In genomic region chr13:48528123-48528871, GRCm38 (mm10) we compare ENCODE assay signal across 8 mouse cellular contexts. TPM values are rescaled to one million over a fixed set of nuclear protein-coding genes. Genes with fewer than 3 reads are reported as not detected.
A peak's percentile ranks its signal among the peaks of the same experiment; 100 is the strongest.
DNase-seq lines count a peak whose midpoint lies in the region; ATAC-seq and TF ChIP-seq lines count a peak whose summit lies in the region.

No protein-coding gene starts in this region.

- TF ChIP-seq EP300 in liver, postnatal 0 days (IDR thresholded peaks at IDR 0.05; ENCODE audit: low read depth), result no peak

- intact Hi-C loops in heart, postnatal 14 days (cut with DNase I), result loop anchor here (1.0 to 10.0 kb wide), 3 partner anchors 44 to 277 kb away; no protein-coding TSS in a partner anchor

- no peaks in the 10 kb centered on the region for H3K4me1 ChIP-seq in bone marrow, adult 2 months (ENCODE audit: control insufficient read depth, insufficient read depth, low read length)
- no peaks in the 10 kb centered on the region for H3K4me1 ChIP-seq in embryonic fibroblast, embryonic 13.5 days (ENCODE audit: control insufficient read depth, insufficient read depth, low read length)
- no peaks in the 10 kb centered on the region for H3K4me1 ChIP-seq in liver, postnatal 0 days (ENCODE audit: insufficient read depth)
- H3K4me1 ChIP-seq in neural tube, embryonic 14.5 days (ENCODE audit: control insufficient read depth, insufficient read depth, low read length), result no peaks in the 10 kb centered on the region

- H3K27ac ChIP-seq in bone marrow, adult 2 months (ENCODE audit: control insufficient read depth, insufficient read depth, low read depth, low read length, poor library complexity), result no peak overlapping the region
- no peak overlapping the region for H3K27ac ChIP-seq in embryonic fibroblast, embryonic 13.5 days (ENCODE audit: insufficient read depth, low read length)
- no peak overlapping the region for H3K27ac ChIP-seq in liver, postnatal 0 days (ENCODE audit: low read depth)
- H3K27ac ChIP-seq in neural tube, embryonic 14.5 days (ENCODE audit: low read depth, low read length), result no peak overlapping the region

- WGBS in bone marrow, adult 2 months, result 53% methylated on average over 15 of the region's 15 CpGs
- WGBS in liver, postnatal 0 days (ENCODE audit: insufficient replicate concordance), result 53% methylated on average over 15 of the region's 15 CpGs
- WGBS in neural tube, embryonic 14.5 days, result 56% methylated on average over 15 of the region's 15 CpGs

- ATAC-seq in liver, postnatal 0 days, result peak; percentile 67
- peak; percentile 85 for ATAC-seq in neural tube, embryonic 14.5 days (ENCODE audit: low read depth)

- H3K4me3 ChIP-seq in bone marrow, adult 2 months (replicated peaks; ENCODE audit: control insufficient read depth, low read depth, low read length), result no peak overlapping the region
- no peak overlapping the region for H3K4me3 ChIP-seq in embryonic fibroblast, embryonic 13.5 days (ENCODE audit: insufficient read depth, low read length)
- H3K4me3 ChIP-seq in liver, postnatal 0 days (ENCODE audit: low read depth, low read length), result no peak overlapping the region
- H3K4me3 ChIP-seq in neural tube, embryonic 14.5 days (ENCODE audit: low read depth, low read length), result no peak overlapping the region

- no peak overlapping the region for H3K9ac ChIP-seq in liver, postnatal 0 days (replicated peaks)
- H3K9ac ChIP-seq in neural tube, embryonic 14.5 days (replicated peaks; ENCODE audit: low read depth, low read length), result no peak overlapping the region

- no peaks in the 10 kb centered on the region for H3K9me3 ChIP-seq in liver, postnatal 0 days (ENCODE audit: low read length)
- H3K9me3 ChIP-seq in neural tube, embryonic 14.5 days (ENCODE audit: control insufficient read depth, low read length), result no peaks in the 10 kb centered on the region

- H3K36me3 ChIP-seq in liver, postnatal 0 days (replicated peaks; ENCODE audit: insufficient read depth, low read length), result no peaks in the 10 kb centered on the region
- no peaks in the 10 kb centered on the region for H3K36me3 ChIP-seq in neural tube, embryonic 14.5 days (ENCODE audit: control insufficient read depth, insufficient read depth, low read length)

- H3K4me2 ChIP-seq in liver, postnatal 0 days (ENCODE audit: low read depth, low read length), result no peak overlapping the region
- no peak overlapping the region for H3K4me2 ChIP-seq in neural tube, embryonic 14.5 days (ENCODE audit: low read depth, low read length)

- TF ChIP-seq CTCF in bone marrow, adult 2 months (IDR thresholded peaks at IDR 0.05; ENCODE audit: control insufficient read depth, insufficient read depth, low read length), result peak; percentile 67
- 0 out of 2 replicates have a peak, but pooled peaks have one; percentile 31 for TF ChIP-seq CTCF in embryonic fibroblast, embryonic 13.5 days (IDR thresholded peaks at IDR 0.05; ENCODE audit: borderline replicate concordance, insufficient read depth, low read length)
- TF ChIP-seq CTCF in liver, postnatal 0 days (IDR thresholded peaks at IDR 0.05; ENCODE audit: low read depth), result peak; percentile 95

- no peak for TF ChIP-seq POLR2A in bone marrow, adult 2 months (IDR thresholded peaks at IDR 0.05; ENCODE audit: borderline replicate concordance, control insufficient read depth, low read depth, low read length)
- TF ChIP-seq POLR2A in embryonic fibroblast, embryonic 13.5 days (IDR thresholded peaks at IDR 0.05; ENCODE audit: low read depth, low read length), result no peak

- DNase-seq in ES-CJ7 (ENCODE audit: low read depth, low spot score), result peak; percentile 93
- peak; percentile 56 to 72 for DNase-seq in heart, postnatal 14 days
- DNase-seq in kidney, postnatal 25 days, result peak; percentile 59 to 71
- DNase-seq in liver, postnatal 0 days, result peak; percentile 56
- DNase-seq in thymus, postnatal 25 days, result peak; percentile 49

- H3K27me3 ChIP-seq in liver, postnatal 0 days (ENCODE audit: insufficient read depth, low read length), result no peaks in the 10 kb centered on the region
- H3K27me3 ChIP-seq in neural tube, embryonic 14.5 days (ENCODE audit: control insufficient read depth, insufficient read depth, low read length), result no peaks in the 10 kb centered on the region

RNA-seq across cellular contexts. Expression of gene A830005F24Rik, which starts 14.9 kb away (rescaled TPM):
- polyA plus RNA-seq in bone marrow, adult 2 months (2011; ENCODE audit: insufficient read depth, insufficient read length, low replicate concordance, missing spikeins), result not detected in 2 replicates
- 1.7 and 1.8 TPM in 2 replicates for polyA plus RNA-seq in embryonic fibroblast, embryonic 13.5 days (2011; ENCODE audit: insufficient read length, low read depth, missing spikeins)
- not detected for total RNA-seq in heart, postnatal 14 days (2021)
- polyA plus RNA-seq in liver, postnatal 0 days (2015; fragmentation: Nextera tagmentation; extraction: Ambion mirVana), result 0.14 and 0.19 TPM in 2 replicates
- 4.4 and 5.0 TPM in 2 replicates for polyA plus RNA-seq in neural tube, embryonic 14.5 days (2014; fragmentation: Nextera tagmentation; extraction: Ambion mirVana)

RNA-seq across cellular contexts. Expression of gene Zfp169, which starts 15.0 kb away (rescaled TPM):
- polyA plus RNA-seq in bone marrow, adult 2 months (2011; ENCODE audit: insufficient read depth, insufficient read length, low replicate concordance, missing spikeins), result 1.4 and 3.3 TPM in 2 replicates
- 6.6 and 9.3 TPM in 2 replicates for polyA plus RNA-seq in embryonic fibroblast, embryonic 13.5 days (2011; ENCODE audit: insufficient read length, low read depth, missing spikeins)
- total RNA-seq in heart, postnatal 14 days (2021), result 1 to 10 TPM; 4.6 to 5.5 TPM
- 0.56 and 0.59 TPM in 2 replicates for polyA plus RNA-seq in liver, postnatal 0 days (2015; fragmentation: Nextera tagmentation; extraction: Ambion mirVana)
- polyA plus RNA-seq in neural tube, embryonic 14.5 days (2014; fragmentation: Nextera tagmentation; extraction: Ambion mirVana), result 5.8 and 8.1 TPM in 2 replicates

Comparison
In these comparisons a context has a peak if more than half of its experiments do, and no peak if none do; other contexts are left out.
1. CTCF ChIP-seq: peak in every context shown above with its lines; median percentile 95 in liver, postnatal 0 days; 67 in bone marrow, adult 2 months; 31 in embryonic fibroblast, embryonic 13.5 days.